Mouse (Mus musculus) intestine, embryonic 15.5 days (tissue): ENCODE measurements around the gene Spns2. TPM values are rescaled to one million over a fixed set of nuclear protein-coding genes. Genes with fewer than 3 reads are reported as not detected.

ENCODE experiments used
- ATAC-seq: fragments of 200-750 bp; cut with Nextera tagmentation; 2 replicates; pipeline ENCODE4 v1.8.0; 2017; ENCODE audit warnings: moderate TSS enrichment, moderate library complexity
- H3K27ac ChIP-seq: fragments of 300-500 bp; sonication (generic); 2 replicates; pipeline ENCODE4 v1.5.1; 2015; ENCODE audit warnings: mild to moderate bottlenecking, inconsistent platforms
- H3K27me3 ChIP-seq: fragments of 300-500 bp; sonication (generic); replicated peaks from 2 replicates; pipeline ENCODE4 v1.6.1; 2015; ENCODE audit warnings: inconsistent platforms
- H3K36me3 ChIP-seq: fragments of 300-500 bp; sonication (generic); 2 replicates; pipeline ENCODE4 v1.6.1; 2015; ENCODE audit warnings: inconsistent platforms
- H3K4me1 ChIP-seq: fragments of 300-500 bp; sonication (generic); replicated peaks from 2 replicates; pipeline ENCODE4 v1.6.1; 2015; ENCODE audit warnings: inconsistent platforms
- H3K4me2 ChIP-seq: fragments of 300-500 bp; sonication (generic); replicated peaks from 2 replicates; pipeline ENCODE4 v1.6.1; 2015; ENCODE audit warnings: mild to moderate bottlenecking, inconsistent platforms
- H3K4me3 ChIP-seq: fragments of 300-500 bp; sonication (generic); replicated peaks from 2 replicates; pipeline ENCODE4 v1.5.1; 2015; ENCODE audit warnings: inconsistent platforms
- H3K9ac ChIP-seq: fragments of 300-500 bp; sonication (generic); 2 replicates; pipeline ENCODE4 v1.6.1; 2015; ENCODE audit warnings: inconsistent platforms
- H3K9me3 ChIP-seq: fragments of 300-500 bp; sonication (generic); 2 replicates; pipeline ENCODE4 v1.6.1; 2016; ENCODE audit warnings: inconsistent platforms
- WGBS: fragments of 180-500 bp; shearing (Covaris S2); methylation state at CpG from one replicate; pipeline ENCODE4 v1.1.7; 2015; 5-methylcytosine and 5-hydroxymethylcytosine counted together
- polyA plus RNA-seq: library from polyadenylated mRNA; unstranded; fragments of >200 nt; fragmentation: Nextera tagmentation; extraction: Ambion mirVana; gene quantifications from 2 replicates; pipeline ENCODE4 v1.2.1, GENCODE M21; 2015

Gene Spns2
- 5.3 and 5.6 TPM in 2 replicates for polyA plus RNA-seq

DNA sequence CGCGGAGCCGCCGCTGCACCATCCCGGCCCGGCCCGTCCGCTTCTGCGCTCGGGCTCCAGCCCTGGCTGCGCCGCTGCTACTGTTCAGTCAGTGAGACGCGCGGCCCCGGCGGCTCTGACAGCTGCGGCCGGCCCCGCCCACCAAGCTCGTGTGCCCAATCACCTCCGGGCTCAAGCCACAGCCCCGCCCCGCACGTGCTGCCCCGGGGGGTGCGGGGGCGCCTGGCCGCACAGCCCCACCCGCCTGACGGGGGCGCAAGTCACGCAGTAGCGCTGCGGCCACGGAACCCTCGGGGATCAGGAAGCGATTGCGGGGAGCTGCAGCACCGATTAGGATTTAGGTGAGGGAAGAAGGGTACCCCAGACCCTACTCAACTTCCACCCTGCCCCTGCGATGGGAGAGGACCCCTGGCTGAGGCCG is at the start of gene Spns2:
Spns2 (minus strand) TSS at position 24 of the 421 bp plus-strand sequence.
- Histone ChIP-seq H3K4me1 (peaks cover 14% of the 10 kb centered on the region), H3K9ac (peak within 1 kb of the TSS; percentile 49), H3K27ac (peak within 1 kb of the TSS; percentile 10; the same call in 1 of the 2 replicates), H3K4me2 (peak within 1 kb of the TSS; percentile 98), H3K4me3 (peak within 1 kb of the TSS; percentile 64), H3K27me3 (peaks cover 31% of the 10 kb centered on the region), H3K9me3 (no peaks in the 10 kb centered on the region), H3K36me3 (no peaks in the 10 kb centered on the region)
- peak; percentile 96 for ATAC-seq
- under 1% methylated on average over 42 of the region's 42 CpGs for WGBS

DNA sequence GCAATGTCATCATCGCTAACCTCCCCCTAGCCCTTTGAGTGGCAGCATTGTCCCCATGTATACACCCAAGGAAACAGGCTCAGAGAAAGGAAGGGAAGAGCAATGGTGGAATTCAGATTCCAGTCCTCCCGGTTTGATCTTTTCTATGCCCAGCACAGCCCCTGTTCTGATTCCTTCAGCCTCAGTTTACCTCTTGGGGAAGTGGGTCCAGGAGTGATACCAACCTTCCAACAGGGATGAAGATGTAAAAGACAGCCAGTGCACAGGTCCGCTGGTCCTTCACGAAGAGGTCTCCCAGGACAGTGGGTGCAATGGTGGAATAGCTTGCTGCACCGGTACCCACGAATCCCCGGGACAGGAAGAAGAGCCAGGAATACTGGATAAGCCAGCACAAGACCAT is 49.1 kb upstream of the Spns2 start:
- Histone ChIP-seq H3K4me2 (no peak overlapping the region), H3K27me3 (no peaks in the 10 kb centered on the region), H3K27ac (no peak overlapping the region), H3K36me3 (no peaks in the 10 kb centered on the region), H3K4me3 (no peak overlapping the region), H3K9ac (no peak overlapping the region), H3K9me3 (no peaks in the 10 kb centered on the region), H3K4me1 (0 out of 2 replicates have a peak, but pooled peaks cover 6% of the 10 kb centered on the region)
- WGBS: 86% methylated on average over 7 of the region's 7 CpGs
- no peak; the same call in 1 of the 2 replicates for ATAC-seq

DNA sequence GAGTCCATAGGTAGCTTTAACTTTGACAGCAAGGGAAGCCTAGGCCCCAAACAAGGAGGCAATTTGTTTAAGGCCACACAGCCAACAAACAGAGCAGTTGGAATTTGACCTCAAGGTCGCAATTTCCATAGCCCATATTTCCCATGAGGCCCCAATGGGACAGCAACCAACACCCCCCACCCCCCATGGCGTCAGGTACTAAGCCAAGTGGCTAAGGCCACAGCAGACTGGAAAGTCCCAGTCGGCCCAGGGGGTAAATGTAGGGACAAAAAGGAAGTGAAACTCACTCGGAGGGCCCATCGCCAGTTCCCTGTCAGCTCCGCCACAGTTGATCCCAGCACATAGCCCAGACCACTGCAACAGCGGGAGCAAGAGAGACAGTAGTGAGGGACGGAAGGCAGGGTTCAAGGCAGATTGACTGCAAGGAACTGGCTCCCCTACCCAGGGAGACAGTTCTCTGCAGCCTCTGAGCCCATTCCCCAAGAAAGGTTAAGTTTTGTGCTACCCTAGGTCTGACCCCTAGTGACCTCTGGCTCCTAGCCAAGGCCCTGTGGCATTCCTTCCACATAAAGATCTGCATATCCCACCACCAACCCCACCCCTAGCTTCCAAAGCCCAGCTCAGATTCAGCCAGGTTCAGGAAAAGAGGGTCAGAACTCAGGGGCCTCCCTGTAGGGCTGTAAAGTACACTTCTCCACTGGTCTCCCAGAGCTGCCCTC is 48.5 kb upstream of the Spns2 start:
- no peak overlapping the region for H3K4me2 ChIP-seq
- 0 out of 2 replicates have a peak, but pooled peaks cover 6% of the 10 kb centered on the region for H3K4me1 ChIP-seq
- H3K9ac ChIP-seq: no peak overlapping the region
- peak; percentile 50 for ATAC-seq
- H3K27ac ChIP-seq: no peak overlapping the region
- no peaks in the 10 kb centered on the region for H3K36me3 ChIP-seq
- no peaks in the 10 kb centered on the region for H3K27me3 ChIP-seq
- no peaks in the 10 kb centered on the region for H3K9me3 ChIP-seq
- no peak overlapping the region for H3K4me3 ChIP-seq
- 56% methylated on average over 8 of the region's 8 CpGs for WGBS

DNA sequence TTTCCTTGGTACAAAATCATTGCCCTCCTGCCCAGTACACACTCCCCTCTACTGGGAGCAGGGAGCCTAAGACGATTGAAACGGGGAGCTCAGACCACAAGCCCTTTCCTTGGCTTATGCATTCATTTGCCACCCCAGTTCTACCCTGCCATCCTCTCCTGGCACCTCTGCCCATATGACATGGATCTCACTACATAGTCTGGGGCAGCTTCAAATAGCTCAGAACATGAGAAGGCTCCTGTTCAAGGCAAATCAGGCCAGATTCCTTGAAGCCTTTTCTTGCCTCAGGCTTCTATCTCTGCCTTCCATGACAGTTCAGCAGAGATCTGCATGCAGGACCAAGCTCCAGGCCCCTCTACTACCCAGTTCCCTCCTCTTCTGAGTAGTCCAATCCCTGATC is 47.8 kb upstream of the Spns2 start:
- H3K27me3 ChIP-seq: no peaks in the 10 kb centered on the region
- H3K36me3 ChIP-seq: no peaks in the 10 kb centered on the region
- H3K9ac ChIP-seq: no peak overlapping the region
- no peak overlapping the region for H3K4me3 ChIP-seq
- no peak overlapping the region for H3K27ac ChIP-seq
- 0 out of 2 replicates have a peak, but pooled peaks cover 6% of the 10 kb centered on the region for H3K4me1 ChIP-seq
- ATAC-seq: no peak
- H3K9me3 ChIP-seq: no peaks in the 10 kb centered on the region
- 90% methylated on average over 2 of the region's 2 CpGs for WGBS
- H3K4me2 ChIP-seq: no peak overlapping the region

DNA sequence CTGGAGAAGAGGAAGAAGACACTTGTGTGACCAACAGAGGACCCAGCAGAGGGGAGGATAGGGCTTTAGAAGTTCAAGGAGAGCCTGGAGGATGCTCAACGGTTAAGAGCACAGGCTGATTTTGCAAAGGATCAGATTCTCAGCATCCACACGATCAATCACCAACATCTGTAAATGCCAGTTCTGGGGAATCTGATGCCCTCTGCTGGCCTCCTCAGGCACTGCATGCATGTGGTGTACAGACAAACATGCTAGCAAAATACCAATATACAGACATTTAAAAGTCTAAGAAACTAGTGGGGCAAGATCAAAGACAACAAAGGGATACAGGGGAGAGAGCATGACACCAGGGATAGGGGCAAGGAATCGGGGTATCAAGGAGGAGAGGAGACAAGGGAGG is 45.8 kb upstream of the Spns2 start:
- no peaks in the 10 kb centered on the region for H3K9me3 ChIP-seq
- 86% methylated on average over 3 of the region's 3 CpGs for WGBS
- H3K36me3 ChIP-seq: no peaks in the 10 kb centered on the region
- 0 out of 2 replicates have a peak, but pooled peaks cover 6% of the 10 kb centered on the region for H3K4me1 ChIP-seq
- no peak overlapping the region for H3K4me2 ChIP-seq
- H3K4me3 ChIP-seq: no peak overlapping the region
- H3K27me3 ChIP-seq: no peaks in the 10 kb centered on the region
- H3K9ac ChIP-seq: no peak overlapping the region
- ATAC-seq: no peak
- H3K27ac ChIP-seq: no peak overlapping the region

DNA sequence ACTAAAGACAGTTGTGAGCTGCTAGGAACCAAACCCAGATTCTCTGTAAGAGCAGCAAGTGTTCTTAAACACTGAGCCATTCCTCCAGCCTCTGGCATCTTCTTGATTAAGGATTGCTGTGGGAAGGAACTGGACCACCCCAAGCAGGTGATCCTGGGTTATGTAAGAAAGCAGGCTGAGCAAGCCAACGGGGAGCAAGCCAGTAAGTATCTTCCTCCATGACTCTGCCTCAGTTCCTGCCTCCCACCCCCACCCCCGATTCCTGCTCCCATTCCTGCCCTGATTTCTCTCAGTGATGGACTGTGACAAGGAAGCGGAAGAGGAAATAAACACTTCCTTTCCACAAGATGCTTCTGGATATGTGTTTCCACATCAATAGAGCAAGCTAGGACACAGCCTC is 43.2 kb upstream of the Spns2 start:
- Histone ChIP-seq H3K4me1 (no peaks in the 10 kb centered on the region), H3K27me3 (no peaks in the 10 kb centered on the region), H3K27ac (no peak overlapping the region), H3K9ac (no peak overlapping the region), H3K4me2 (no peak overlapping the region), H3K4me3 (no peak overlapping the region), H3K36me3 (no peaks in the 10 kb centered on the region), H3K9me3 (no peaks in the 10 kb centered on the region)
- 74% methylated on average over 3 of the region's 3 CpGs for WGBS
- no peak for ATAC-seq

DNA sequence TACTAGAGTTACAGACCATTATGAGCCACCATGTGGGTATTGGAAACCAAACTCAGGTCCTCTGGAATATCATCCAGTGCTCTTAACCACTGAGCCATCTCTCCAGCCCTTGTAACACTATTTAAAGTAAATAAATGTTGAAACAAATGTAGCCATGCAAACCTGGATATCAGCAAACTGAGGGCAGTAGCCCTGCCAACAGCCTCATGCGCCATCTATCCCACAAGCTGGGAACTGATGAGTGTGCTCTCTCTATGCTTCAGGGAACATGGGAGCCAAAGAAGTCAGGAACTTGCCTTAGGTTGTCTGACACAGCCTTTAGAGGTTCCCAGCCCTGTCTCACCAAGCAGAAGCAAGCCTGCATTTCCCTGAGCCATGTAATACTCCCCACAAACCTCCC is 41.9 kb upstream of the Spns2 start:
- Histone ChIP-seq H3K4me1 (no peaks in the 10 kb centered on the region), H3K9ac (no peak overlapping the region), H3K4me2 (no peak overlapping the region), H3K9me3 (no peaks in the 10 kb centered on the region), H3K27ac (no peak overlapping the region), H3K27me3 (no peaks in the 10 kb centered on the region), H3K36me3 (no peaks in the 10 kb centered on the region), H3K4me3 (no peak overlapping the region)
- ATAC-seq: no peak
- WGBS: 61% methylated on average over 1 of the region's 1 CpGs

DNA sequence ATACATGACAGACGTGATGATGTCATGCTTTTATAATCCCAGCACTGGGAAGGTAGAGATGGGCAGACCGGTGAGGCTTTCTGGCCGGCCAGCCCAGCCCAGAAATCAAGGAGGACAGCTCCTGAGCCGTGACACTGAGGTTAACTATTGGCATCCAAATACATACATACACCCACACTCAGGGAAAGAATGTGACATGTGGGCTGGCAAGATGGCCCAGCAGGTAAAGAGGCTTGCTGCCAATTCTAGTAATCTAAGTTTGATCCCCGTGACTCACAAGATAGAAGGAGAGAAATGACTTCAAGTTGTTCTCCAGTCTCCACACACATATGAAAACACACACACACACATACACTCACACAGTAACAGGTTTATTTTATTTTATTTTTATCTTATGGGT is 41.4 kb upstream of the Spns2 start:
- Histone ChIP-seq H3K36me3 (no peaks in the 10 kb centered on the region), H3K4me2 (no peak overlapping the region), H3K27me3 (no peaks in the 10 kb centered on the region), H3K27ac (no peak overlapping the region), H3K9me3 (no peaks in the 10 kb centered on the region), H3K4me1 (no peaks in the 10 kb centered on the region), H3K4me3 (no peak overlapping the region), H3K9ac (no peak overlapping the region)
- no peak for ATAC-seq
- 72% methylated on average over 5 of the region's 5 CpGs for WGBS

DNA sequence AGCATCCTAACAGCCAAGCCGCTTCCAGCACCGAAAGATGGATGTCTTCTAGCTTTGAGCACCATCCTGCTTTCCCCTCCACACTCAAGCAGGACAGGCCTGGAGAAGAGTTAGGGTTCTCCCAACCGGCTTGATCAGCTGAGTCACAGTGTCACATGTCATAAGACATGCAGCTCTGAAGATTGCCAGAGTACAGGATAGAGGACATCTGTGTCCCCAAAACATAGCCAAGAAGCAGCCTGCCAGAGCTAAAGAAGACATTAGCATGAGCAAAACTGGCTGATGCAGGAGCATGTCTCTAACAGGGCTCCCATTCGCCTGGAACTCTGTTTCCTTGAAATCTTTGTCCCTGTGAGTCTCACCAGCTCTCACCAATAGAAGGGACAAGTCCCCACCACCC is 36.5 kb upstream of the Spns2 start:
- Histone ChIP-seq H3K9ac (no peak overlapping the region), H3K9me3 (no peaks in the 10 kb centered on the region), H3K4me1 (no peaks in the 10 kb centered on the region), H3K36me3 (no peaks in the 10 kb centered on the region), H3K27ac (no peak overlapping the region), H3K4me3 (no peak overlapping the region), H3K27me3 (no peaks in the 10 kb centered on the region), H3K4me2 (no peak overlapping the region)
- WGBS: 91% methylated on average over 4 of the region's 4 CpGs
- no peak for ATAC-seq

DNA sequence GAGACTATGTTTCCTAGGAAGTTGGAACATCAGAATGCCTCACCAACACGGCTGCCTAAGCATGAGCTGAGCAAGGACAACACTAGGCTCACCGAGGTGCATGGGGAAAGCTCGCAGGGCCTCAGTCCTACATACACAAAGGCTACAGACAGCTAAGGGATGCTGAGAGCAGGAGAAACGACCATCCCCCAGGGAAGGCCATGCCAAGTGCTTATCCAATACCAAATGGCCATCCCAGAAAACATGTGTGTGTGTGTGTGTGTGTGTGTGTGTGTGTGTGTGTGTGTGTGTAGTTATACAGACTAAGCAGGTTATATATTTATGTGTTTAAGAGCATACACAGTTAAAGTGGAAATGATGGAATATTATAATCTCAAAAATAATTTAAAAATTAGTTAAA is 34.0 kb upstream of the Spns2 start:
- Histone ChIP-seq H3K9ac (no peak overlapping the region), H3K4me3 (no peak overlapping the region), H3K27me3 (no peaks in the 10 kb centered on the region), H3K9me3 (no peaks in the 10 kb centered on the region), H3K36me3 (no peaks in the 10 kb centered on the region), H3K27ac (no peak overlapping the region), H3K4me1 (no peaks in the 10 kb centered on the region), H3K4me2 (no peak overlapping the region)
- ATAC-seq: no peak
- 60% methylated on average over 4 of the region's 4 CpGs for WGBS

DNA sequence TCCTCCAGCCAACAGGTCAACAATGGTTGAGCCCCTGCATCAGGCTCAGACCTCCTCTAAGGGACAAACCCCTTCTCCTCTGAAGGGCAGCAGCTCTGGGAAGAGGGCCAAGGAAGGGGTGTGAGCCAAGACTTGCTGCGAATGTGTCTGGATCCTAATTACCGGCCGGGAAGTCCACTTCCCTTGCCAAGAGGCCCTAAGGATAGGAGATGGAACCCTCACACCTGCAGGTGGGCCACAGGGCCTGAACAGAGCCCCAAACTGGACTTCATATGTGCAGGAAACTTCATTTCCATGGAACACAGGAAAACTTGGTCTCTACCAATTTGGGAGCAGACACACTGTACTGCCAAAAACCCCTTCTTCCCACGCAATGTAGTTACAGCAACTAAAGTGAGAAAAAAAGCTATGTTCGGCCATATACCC is 32.9 kb upstream of the Spns2 start:
- Histone ChIP-seq H3K4me2 (no peak overlapping the region), H3K27ac (no peak overlapping the region), H3K36me3 (no peaks in the 10 kb centered on the region), H3K27me3 (no peaks in the 10 kb centered on the region), H3K9ac (no peak overlapping the region), H3K4me3 (no peak overlapping the region), H3K4me1 (no peaks in the 10 kb centered on the region), H3K9me3 (no peaks in the 10 kb centered on the region)
- ATAC-seq: no peak
- 63% methylated on average over 5 of the region's 5 CpGs for WGBS

DNA sequence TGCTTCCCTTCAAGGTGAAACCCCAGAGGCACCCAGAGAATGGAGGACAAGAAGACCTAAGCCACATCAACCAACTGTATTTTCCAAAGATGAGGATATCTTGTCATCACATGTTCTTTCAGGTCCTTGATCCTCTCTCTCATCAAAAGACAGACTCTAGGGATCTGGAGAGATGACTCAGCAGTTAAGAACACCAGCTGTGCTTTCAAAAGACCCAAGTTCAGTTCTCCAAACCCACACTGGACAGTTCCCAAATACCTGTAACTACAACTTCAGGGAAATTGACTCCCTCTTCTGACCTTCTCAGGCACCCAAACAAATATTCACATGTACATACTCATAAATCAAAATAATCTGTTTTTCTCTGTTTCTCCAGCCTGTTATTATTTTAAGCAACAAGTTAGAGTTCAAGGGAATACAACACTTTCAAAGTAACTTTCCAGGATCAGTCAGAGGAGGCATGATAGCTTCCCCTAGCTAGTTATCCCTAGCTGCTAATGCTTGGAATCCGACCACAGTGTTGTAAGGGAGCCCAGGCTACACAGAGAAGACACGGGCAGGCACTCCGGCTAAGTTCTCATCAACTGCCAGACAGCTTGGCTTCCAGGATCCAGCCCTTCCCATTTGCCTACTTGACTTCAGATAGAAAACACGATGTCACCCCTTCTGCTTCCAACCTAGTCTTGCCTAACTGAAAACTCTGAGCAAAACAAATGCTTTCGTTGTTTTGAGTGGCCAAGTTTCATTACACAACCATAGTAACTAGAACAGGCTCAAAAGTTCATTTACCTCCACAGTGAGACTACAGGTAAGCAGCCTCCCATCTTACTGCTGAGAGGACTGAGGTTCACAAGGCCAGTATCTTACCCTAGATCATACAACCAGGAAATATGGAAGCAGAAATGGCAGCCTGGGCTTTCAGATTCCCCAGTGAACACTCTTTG is 32.2 kb upstream of the Spns2 start:
- H3K4me1 ChIP-seq: no peaks in the 10 kb centered on the region
- no peak overlapping the region for H3K4me3 ChIP-seq
- no peak for ATAC-seq
- H3K9ac ChIP-seq: no peak overlapping the region
- WGBS: 81% methylated on average over 5 of the region's 5 CpGs
- no peak overlapping the region for H3K27ac ChIP-seq
- no peaks in the 10 kb centered on the region for H3K36me3 ChIP-seq
- no peak overlapping the region for H3K4me2 ChIP-seq
- no peaks in the 10 kb centered on the region for H3K9me3 ChIP-seq
- H3K27me3 ChIP-seq: no peaks in the 10 kb centered on the region
